Mouse (Mus musculus) kidney, embryonic 15.5 days (tissue): Measurements from ENCODE around the gene Speer4b. TPM values are rescaled to one million over a fixed set of nuclear protein-coding genes. Genes with fewer than 3 reads are reported as not detected.
"Not testable (repeated sequence)": the region's sequence is repeated elsewhere in the genome, so short reads cannot be mapped to it uniquely, and the experiment has no call there.

Experiments used
- ATAC-seq: fragments of 200-750 bp; cut with Nextera tagmentation; replicated peaks from 2 replicates; pipeline ENCODE4 v1.8.0; 2017; ENCODE audit warnings: moderate TSS enrichment; ENCODE audit not compliant: low FRiP score
- H3K27ac ChIP-seq: fragments of 300-500 bp; sonication (generic); 2 replicates; pipeline ENCODE4 v1.5.1; 2015; ENCODE audit warnings: mild to moderate bottlenecking, inconsistent platforms
- H3K27me3 ChIP-seq: fragments of 300-500 bp; sonication (generic); 2 replicates; pipeline ENCODE4 v1.6.1; 2015; ENCODE audit warnings: inconsistent platforms
- H3K36me3 ChIP-seq: fragments of 300-500 bp; sonication (generic); 2 replicates; pipeline ENCODE4 v1.6.1; 2015; ENCODE audit warnings: inconsistent platforms
- H3K4me1 ChIP-seq: fragments of 300-500 bp; sonication (generic); 2 replicates; pipeline ENCODE4 v1.6.1; 2015; ENCODE audit warnings: inconsistent platforms
- H3K4me2 ChIP-seq: fragments of 300-500 bp; sonication (generic); 2 replicates; pipeline ENCODE4 v1.6.1; 2015; ENCODE audit warnings: moderate library complexity, mild to moderate bottlenecking, inconsistent platforms
- H3K4me3 ChIP-seq: fragments of 300-500 bp; sonication (generic); replicated peaks from 2 replicates; pipeline ENCODE4 v1.5.1; 2015; ENCODE audit warnings: mild to moderate bottlenecking, inconsistent platforms
- H3K9ac ChIP-seq: fragments of 300-500 bp; sonication (generic); 2 replicates; pipeline ENCODE4 v1.6.1; 2015; ENCODE audit warnings: mild to moderate bottlenecking, inconsistent platforms
- H3K9me3 ChIP-seq: fragments of 300-500 bp; sonication (generic); replicated peaks from 2 replicates; pipeline ENCODE4 v1.6.1; 2016; ENCODE audit warnings: inconsistent platforms
- WGBS: fragments of 180-500 bp; shearing (Covaris S2); methylation state at CpG from one replicate; pipeline ENCODE4 v1.1.7; 2015; ENCODE audit warnings: mixed read lengths; 5-methylcytosine and 5-hydroxymethylcytosine counted together
- polyA plus RNA-seq: library from polyadenylated mRNA; unstranded; fragments of >200 nt; fragmentation: Nextera tagmentation; extraction: Ambion mirVana; gene quantifications from 2 replicates; pipeline ENCODE4 v1.2.1, GENCODE M21; 2015

Speer4b gene
- not detected in 2 replicates for polyA plus RNA-seq

GRCm38 (mm10) chr5:27501338-27501737 lies at the start of gene Speer4b:
TSS of gene Speer4b (minus strand) at chr5:27501438.
- H3K4me3 ChIP-seq, H3K27me3 ChIP-seq: not testable (repeated sequence)

DNA sequence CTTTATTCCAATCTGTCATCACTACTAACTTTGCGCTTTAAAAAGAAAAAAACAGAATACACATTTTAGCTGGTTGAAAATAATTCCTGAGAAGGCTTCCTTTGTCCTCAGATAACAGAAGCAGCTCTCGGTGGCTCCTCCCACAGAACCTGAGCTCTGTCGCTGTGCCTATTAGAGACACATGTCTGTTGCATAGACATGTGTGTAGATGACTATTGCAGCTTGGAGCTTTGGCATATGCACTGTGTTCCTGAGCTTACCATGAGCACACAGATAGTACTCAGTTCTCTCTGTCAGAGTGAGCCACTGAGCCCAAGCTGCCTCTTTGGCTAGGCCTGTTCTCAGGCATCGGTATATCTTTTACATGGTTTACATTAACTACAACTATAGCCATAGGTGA lies 48.1 kb upstream of the Speer4b start:
- H3K4me1 ChIP-seq = no peaks in the 10 kb centered on the region
- no peak for ATAC-seq
- no peak overlapping the region for H3K27ac ChIP-seq
- 87% methylated on average over 4 of the region's 4 CpGs for WGBS
- no peak overlapping the region for H3K9ac ChIP-seq
- H3K4me2 ChIP-seq = no peak overlapping the region
- H3K36me3 ChIP-seq = no peaks in the 10 kb centered on the region
- no peaks in the 10 kb centered on the region for H3K27me3 ChIP-seq
- H3K4me3 ChIP-seq = no peak overlapping the region
- H3K9me3 ChIP-seq = no peaks in the 10 kb centered on the region

More at GRCm38 (mm10) chr5:27501338-27501737, at the start of gene Speer4b:
- H3K27ac ChIP-seq, H3K4me1 ChIP-seq, H3K9me3 ChIP-seq, H3K4me2 ChIP-seq, H3K9ac ChIP-seq, H3K36me3 ChIP-seq, ATAC-seq: not testable (repeated sequence)
- WGBS = 62% methylated on average over 1 of the region's 1 CpGs

DNA sequence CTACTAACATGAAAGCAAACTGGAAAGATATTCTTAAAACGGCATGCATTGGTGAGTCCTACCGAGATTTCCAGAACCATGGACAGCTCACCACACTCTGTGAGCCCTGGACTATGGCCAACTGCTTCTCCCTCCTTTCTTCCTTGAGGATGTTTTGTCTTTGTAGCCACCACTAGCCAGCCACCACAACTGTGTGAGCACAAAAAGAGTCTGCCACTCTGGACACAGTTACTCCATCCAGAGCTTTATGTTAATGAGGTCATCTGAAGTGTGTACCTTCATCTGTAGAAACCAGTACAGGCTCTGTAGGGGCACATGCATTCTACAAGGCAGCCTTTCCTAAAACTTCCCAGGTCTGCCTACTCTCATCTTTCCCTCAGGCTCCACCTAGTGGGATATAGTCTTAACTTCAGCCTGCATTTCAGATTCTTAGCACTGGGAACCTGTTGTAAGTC lies 43.6 kb upstream of the Speer4b start:
- 0 out of 2 replicates have a peak, but pooled peaks have one; percentile 49 for ATAC-seq
- Histone ChIP-seq H3K27ac (no peak overlapping the region), H3K4me3 (no peak overlapping the region), H3K4me1 (no peaks in the 10 kb centered on the region), H3K9me3 (no peaks in the 10 kb centered on the region), H3K27me3 (no peaks in the 10 kb centered on the region), H3K36me3 (no peaks in the 10 kb centered on the region), H3K9ac (no peak overlapping the region), H3K4me2 (no peak overlapping the region)
- 5% methylated on average over 2 of the region's 2 CpGs for WGBS

DNA sequence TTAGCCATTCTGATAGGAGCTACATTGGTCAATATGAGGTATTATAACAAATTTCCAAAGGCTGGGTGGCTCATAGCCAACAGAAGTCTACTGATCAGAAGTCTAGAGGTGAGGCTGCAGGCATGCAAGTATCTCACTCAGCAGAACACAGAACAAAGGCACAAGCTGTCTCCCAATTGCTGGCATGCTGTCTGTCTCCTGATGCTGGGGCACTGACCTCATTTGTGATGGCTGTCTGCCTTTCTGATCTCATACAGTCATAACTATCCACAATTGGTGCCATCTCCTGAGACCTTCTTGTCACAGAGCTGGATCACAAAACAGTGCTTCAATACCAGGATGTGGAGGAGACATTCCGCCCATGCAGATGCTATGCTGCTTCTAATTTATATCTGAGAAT lies 25.7 kb upstream of the Speer4b start:
- Histone ChIP-seq H3K9ac (no peak overlapping the region), H3K27ac (no peak overlapping the region), H3K4me3 (no peak overlapping the region), H3K36me3 (no peaks in the 10 kb centered on the region), H3K4me2 (no peak overlapping the region), H3K4me1 (no peaks in the 10 kb centered on the region), H3K9me3 (no peaks in the 10 kb centered on the region), H3K27me3 (no peaks in the 10 kb centered on the region)
- WGBS = 88% methylated on average over 1 of the region's 1 CpGs
- ATAC-seq = no peak

GRCm38 (mm10) chr5:27518716-27519115 lies 17.5 kb upstream of the Speer4b start:
- ATAC-seq = no peak
- H3K4me1 ChIP-seq = no peaks in the 10 kb centered on the region
- H3K27me3 ChIP-seq = no peaks in the 10 kb centered on the region
- H3K36me3 ChIP-seq = no peaks in the 10 kb centered on the region
- no peak overlapping the region for H3K9ac ChIP-seq
- H3K4me3 ChIP-seq = no peak overlapping the region
- no peaks in the 10 kb centered on the region for H3K9me3 ChIP-seq
- no peak overlapping the region for H3K4me2 ChIP-seq
- H3K27ac ChIP-seq = no peak overlapping the region

- no peak for ATAC-seq
- Histone ChIP-seq H3K4me2 (no peak overlapping the region), H3K27me3 (no peaks in the 10 kb centered on the region), H3K36me3 (no peaks in the 10 kb centered on the region), H3K9ac (no peak overlapping the region), H3K27ac (no peak overlapping the region), H3K4me1 (no peaks in the 10 kb centered on the region), H3K4me3 (no peak overlapping the region), H3K9me3 (no peaks in the 10 kb centered on the region)
- WGBS = 82% methylated on average over 4 of the region's 4 CpGs
Measured at GRCm38 (mm10) chr5:27490942-27491341, 10.3 kb downstream of the Speer4b start.

GRCm38 (mm10) chr5:27486138-27486537 lies 15.1 kb downstream of the Speer4b start:
- H3K27me3 ChIP-seq = no peaks in the 10 kb centered on the region
- no peaks in the 10 kb centered on the region for H3K36me3 ChIP-seq
- H3K4me2 ChIP-seq = no peak overlapping the region
- H3K4me1 ChIP-seq = no peaks in the 10 kb centered on the region
- H3K9ac ChIP-seq = no peak overlapping the region
- 0 out of 2 replicates have a peak, but pooled peaks have one; percentile 22 for ATAC-seq
- no peaks in the 10 kb centered on the region for H3K9me3 ChIP-seq
- no peak overlapping the region for H3K27ac ChIP-seq
- no peak overlapping the region for H3K4me3 ChIP-seq
- 31% methylated on average over 1 of the region's 1 CpGs for WGBS

- H3K27ac ChIP-seq = no peak overlapping the region
- no peak overlapping the region for H3K9ac ChIP-seq
- H3K9me3 ChIP-seq = no peaks in the 10 kb centered on the region
- 88% methylated on average over 2 of the region's 2 CpGs for WGBS
- no peaks in the 10 kb centered on the region for H3K36me3 ChIP-seq
- H3K4me2 ChIP-seq = no peak overlapping the region
- H3K27me3 ChIP-seq = no peaks in the 10 kb centered on the region
- no peak for ATAC-seq
- H3K4me3 ChIP-seq = no peak overlapping the region
- no peaks in the 10 kb centered on the region for H3K4me1 ChIP-seq
Measured at GRCm38 (mm10) chr5:27481706-27482105, 19.5 kb downstream of the Speer4b start.

DNA sequence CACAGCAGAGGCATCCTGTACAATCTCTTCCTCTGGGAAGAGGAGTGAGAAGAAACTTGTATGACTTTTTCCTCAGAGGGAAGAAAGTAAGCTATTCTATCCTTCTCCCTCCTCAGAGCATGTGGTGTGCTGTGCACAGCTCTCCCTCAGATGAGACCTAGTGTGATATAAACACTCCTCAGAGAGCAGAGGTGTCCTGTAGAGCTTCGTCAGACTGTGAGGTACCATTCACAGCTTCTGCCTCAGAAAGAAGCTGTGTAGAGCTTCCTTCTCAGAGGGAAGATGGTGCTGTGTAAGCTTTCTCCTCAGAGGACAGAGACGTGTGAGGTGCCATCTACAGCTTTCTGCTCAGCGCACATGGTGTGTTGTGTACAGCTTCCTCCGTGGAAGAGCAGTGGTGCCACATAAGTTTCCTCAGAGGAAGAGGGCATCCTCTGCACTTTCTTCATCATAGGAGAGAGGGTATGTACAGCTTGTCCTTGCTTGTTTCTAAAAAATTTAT lies 26.2 kb downstream of the Speer4b start:
- no peaks in the 10 kb centered on the region for H3K27me3 ChIP-seq
- no peak overlapping the region for H3K9ac ChIP-seq
- 78% methylated on average over 4 of the region's 4 CpGs for WGBS
- no peak overlapping the region for H3K27ac ChIP-seq
- no peak for ATAC-seq
- H3K4me1 ChIP-seq = no peaks in the 10 kb centered on the region
- H3K36me3 ChIP-seq = no peaks in the 10 kb centered on the region
- no peak overlapping the region for H3K4me2 ChIP-seq
- no peaks in the 10 kb centered on the region for H3K9me3 ChIP-seq
- H3K4me3 ChIP-seq = no peak overlapping the region

GRCm38 (mm10) chr5:27457686-27458085 lies 43.6 kb downstream of the Speer4b start:
- Histone ChIP-seq H3K4me1 (no peaks in the 10 kb centered on the region), H3K9ac (no peak overlapping the region), H3K4me3 (no peak overlapping the region), H3K27me3 (no peaks in the 10 kb centered on the region), H3K9me3 (no peaks in the 10 kb centered on the region), H3K27ac (no peak overlapping the region), H3K4me2 (no peak overlapping the region), H3K36me3 (no peaks in the 10 kb centered on the region)
- 56% methylated on average over 1 of the region's 1 CpGs for WGBS
- ATAC-seq = no peak

GRCm38 (mm10) chr5:27456981-27457380 lies 44.3 kb downstream of the Speer4b start:
- Histone ChIP-seq H3K27ac (no peak overlapping the region), H3K9ac (no peak overlapping the region), H3K36me3 (no peaks in the 10 kb centered on the region), H3K4me2 (no peak overlapping the region), H3K4me1 (no peaks in the 10 kb centered on the region), H3K4me3 (no peak overlapping the region), H3K9me3 (no peaks in the 10 kb centered on the region), H3K27me3 (no peaks in the 10 kb centered on the region)
- ATAC-seq = no peak
- WGBS = 81% methylated on average over 1 of the region's 1 CpGs

DNA sequence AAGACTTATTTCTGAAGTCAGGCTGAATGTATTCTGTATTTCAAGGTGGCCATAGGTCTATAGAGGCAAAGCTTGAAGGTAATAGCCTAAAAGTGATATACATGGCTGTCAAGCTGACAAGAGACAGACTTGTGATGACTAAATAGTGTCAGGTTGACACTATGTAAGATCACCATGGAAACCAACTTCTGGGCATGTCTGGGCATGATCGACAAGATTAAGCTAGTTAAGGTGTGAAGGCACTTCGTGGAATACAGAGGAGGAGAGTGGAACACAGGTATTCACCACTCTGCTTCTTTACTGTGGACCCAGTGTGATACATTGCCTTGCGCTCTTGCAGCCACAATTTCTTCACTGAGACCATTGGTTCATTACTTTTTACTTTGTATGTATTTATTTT lies 46.9 kb downstream of the Speer4b start:
- no peak overlapping the region for H3K27ac ChIP-seq
- 84% methylated on average over 3 of the region's 3 CpGs for WGBS
- H3K9me3 ChIP-seq = no peaks in the 10 kb centered on the region
- no peak for ATAC-seq
- no peaks in the 10 kb centered on the region for H3K4me1 ChIP-seq
- H3K27me3 ChIP-seq = no peaks in the 10 kb centered on the region
- H3K4me3 ChIP-seq = no peak overlapping the region
- no peak overlapping the region for H3K4me2 ChIP-seq
- no peaks in the 10 kb centered on the region for H3K36me3 ChIP-seq
- H3K9ac ChIP-seq = no peak overlapping the region

GRCm38 (mm10) chr5:27453201-27453845 lies 47.9 kb downstream of the Speer4b start:
- Histone ChIP-seq H3K9ac (no peak overlapping the region), H3K36me3 (no peaks in the 10 kb centered on the region), H3K27ac (no peak overlapping the region), H3K4me3 (no peak overlapping the region), H3K4me1 (no peaks in the 10 kb centered on the region), H3K9me3 (no peaks in the 10 kb centered on the region), H3K27me3 (no peaks in the 10 kb centered on the region), H3K4me2 (no peak overlapping the region)
- no peak for ATAC-seq
- WGBS = 37% methylated on average over 3 of the region's 3 CpGs
